Mouse (Mus musculus) ovary, adult 18-20 months (tissue): Measurements from ENCODE around the gene Cxcr2.
"Not testable (repeated sequence)": the region's sequence is repeated elsewhere in the genome, so short reads cannot be mapped to it uniquely, and the experiment has no call there.

Experiments
- DNase-seq: peaks from one replicate; pipeline ENCODE4 v3.0.0; 2022; ENCODE audit warnings: low spot score, mixed read lengths

Cxcr2 gene

GRCm38 (mm10) chr1:74139415-74139814 is 14.4 kb upstream of the Cxcr2 start:
- DNase-seq: no peak

- no peak for DNase-seq
These were observed 12.0 kb upstream of the Cxcr2 start for GRCm38 (mm10) chr1:74141781-74142180.

GRCm38 (mm10) chr1:74149106-74149885 is 4.5 kb upstream of the Cxcr2 start:
- DNase-seq: no peak

GRCm38 (mm10) chr1:74150101-74150500 is 3.7 kb upstream of the Cxcr2 start:
- DNase-seq: no peak

- no peak for DNase-seq
These were observed 2.7 kb upstream of the Cxcr2 start for GRCm38 (mm10) chr1:74151091-74151490.

- DNase-seq: no peak
These were observed 1.7 kb downstream of the Cxcr2 start for GRCm38 (mm10) chr1:74155435-74156012.

- no peak for DNase-seq
These were observed 2.7 kb downstream of the Cxcr2 start for GRCm38 (mm10) chr1:74156381-74156910.

- DNase-seq: not testable (repeated sequence)
These were observed 5.8 kb downstream of the Cxcr2 start for GRCm38 (mm10) chr1:74159613-74160012.

GRCm38 (mm10) chr1:74160036-74160435 is 6.2 kb downstream of the Cxcr2 start:
- DNase-seq: no peak

- no peak for DNase-seq
These were observed 13.3 kb downstream of the Cxcr2 start for GRCm38 (mm10) chr1:74167136-74167535.

GRCm38 (mm10) chr1:74169721-74170120 is 15.9 kb downstream of the Cxcr2 start:
- DNase-seq: no peak

GRCm38 (mm10) chr1:74172722-74173121 is 18.9 kb downstream of the Cxcr2 start:
- DNase-seq: no peak

GRCm38 (mm10) chr1:74175731-74176130 is 21.9 kb downstream of the Cxcr2 start:
- no peak for DNase-seq

- DNase-seq: no peak
These were observed 24.8 kb downstream of the Cxcr2 start for GRCm38 (mm10) chr1:74178618-74179017.

GRCm38 (mm10) chr1:74179624-74180408 is 26.0 kb downstream of the Cxcr2 start:
- DNase-seq: no peak

GRCm38 (mm10) chr1:74181462-74181861 is 27.7 kb downstream of the Cxcr2 start:
- no peak for DNase-seq

- DNase-seq: no peak
These were observed 29.2 kb downstream of the Cxcr2 start for GRCm38 (mm10) chr1:74183006-74183405.

- no peak for DNase-seq
These were observed 36.7 kb downstream of the Cxcr2 start for GRCm38 (mm10) chr1:74190471-74190870.

GRCm38 (mm10) chr1:74192711-74193110 is 38.9 kb downstream of the Cxcr2 start:
- no peak for DNase-seq

GRCm38 (mm10) chr1:74194445-74194844 is 40.7 kb downstream of the Cxcr2 start, which contains the start of gene Cxcr1:
Cxcr1 (minus strand) TSS chr1:74194631.
- DNase-seq: no peak

GRCm38 (mm10) chr1:74195961-74196360 is 42.2 kb downstream of the Cxcr2 start:
- DNase-seq: no peak

GRCm38 (mm10) chr1:74196621-74197419 is 43.0 kb downstream of the Cxcr2 start:
- DNase-seq: no peak
